Mouse (Mus musculus): ENCODE measurements around the gene Ltk. TPM values are rescaled to one million over a fixed set of nuclear protein-coding genes. Genes with fewer than 3 reads are reported as not detected.
A peak's percentile ranks its signal among the peaks of the same experiment; 100 is the strongest.

The Ltk gene
- polyA plus RNA-seq, 2 experiments: 0.05 to 0.08 TPM

DNA sequence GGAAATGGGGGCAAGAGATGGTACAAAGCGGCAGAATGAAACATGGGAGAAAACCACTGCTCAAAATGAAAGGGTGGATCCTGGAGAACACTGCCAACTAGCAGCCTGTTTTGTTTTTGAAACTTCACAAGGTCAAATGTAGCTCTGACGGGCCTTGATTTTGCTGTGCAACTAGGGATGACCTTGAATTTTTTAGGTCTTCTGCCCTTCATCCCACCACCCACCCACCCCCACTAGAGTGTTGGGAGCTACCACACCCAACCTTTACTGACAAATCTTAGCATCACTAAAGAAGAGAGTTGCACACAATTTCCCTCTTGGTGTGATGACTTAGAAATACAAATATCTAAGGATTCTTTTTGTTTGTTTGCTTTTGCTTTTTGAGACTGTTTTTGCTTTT is 29.8 kb upstream of the Ltk start:
- Histone ChIP-seq H3K27ac (no peak overlapping the region), H3K27me3 (ENCODE audit: control insufficient read depth, insufficient read depth, low read length) (no peaks in the 10 kb centered on the region), H3K4me2 (ENCODE audit: low read depth) (no peak overlapping the region), H3K9ac (replicated peaks) (no peak overlapping the region), H3K4me1 (replicated peaks; ENCODE audit: control insufficient read depth in 2 of 2, insufficient read depth in 2 of 2, low read length in 1 of 2) (peaks cover 11 to 14% of the 10 kb centered on the region in 2 experiments), H3K9me3 (ENCODE audit: control insufficient read depth, low read length) (no peaks in the 10 kb centered on the region), H3K36me3 (replicated peaks; ENCODE audit: control insufficient read depth, insufficient read depth, low read depth) (no peaks in the 10 kb centered on the region), H3K4me3 (ENCODE audit: insufficient read depth in 1 of 2, low read depth in 2 of 2, low read length in 2 of 2) (no peak overlapping the region)
- ATAC-seq (ENCODE audit: insufficient read depth) (no peak), DNase-seq (ENCODE audit: low read depth in 3 of 3, low spot score in 3 of 3) (no peak)
- TF ChIP-seq EP300 (IDR thresholded peaks at IDR 0.05; ENCODE audit: low read depth) (no peak), CTCF (IDR thresholded peaks at IDR 0.05; ENCODE audit: low read depth) (no peak)
- WGBS (ENCODE audit: insufficient replicate concordance): 78% methylated on average over 2 of the region's 2 CpGs

DNA sequence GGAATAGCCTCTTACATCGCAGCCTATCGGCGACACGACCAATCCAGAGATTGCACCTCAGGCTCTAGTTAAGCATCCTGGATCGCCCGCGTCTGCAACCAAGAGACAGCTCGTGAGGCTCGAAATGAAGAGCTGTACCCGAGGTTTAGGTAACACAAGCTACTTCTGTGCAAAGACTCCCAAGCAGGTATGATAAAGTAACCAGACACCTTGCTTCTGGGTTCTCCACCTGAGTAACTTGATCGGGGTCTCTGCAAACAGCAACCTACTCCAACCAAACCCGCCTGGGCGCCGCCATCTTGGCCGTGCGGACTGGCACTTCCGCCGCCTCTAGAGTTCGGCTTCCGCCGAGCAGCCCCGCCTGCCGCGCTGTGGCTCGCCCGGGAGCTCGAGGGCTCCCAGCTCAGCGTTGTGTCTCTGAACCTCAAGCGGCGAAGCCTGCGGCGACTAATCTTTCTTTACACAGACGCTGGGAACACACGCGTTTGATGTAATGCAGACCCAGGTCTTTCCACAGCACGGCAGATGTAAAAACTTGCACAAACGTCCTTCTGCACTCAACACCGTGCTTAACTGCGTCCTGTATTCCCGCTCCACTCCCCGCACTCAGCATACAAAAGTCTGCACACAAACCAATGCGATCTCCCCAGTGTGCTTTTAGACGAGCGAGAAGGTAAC is 27.1 kb upstream of the Ltk start, which contains the start of gene Rpap1:
Gene Rpap1, minus strand, starts transcription at position 332 of the 678 bp plus-strand sequence.
- H3K27ac ChIP-seq: peak within 1 kb of the TSS; percentile 16
- peak within 1 kb of the TSS; percentile 70 to 98 for H3K4me3 ChIP-seq (ENCODE audit: insufficient read depth in 1 of 2, low read depth in 2 of 2, low read length in 2 of 2)
- ATAC-seq (ENCODE audit: insufficient read depth) (peak; percentile 93), DNase-seq (ENCODE audit: low read depth in 3 of 3, low spot score in 3 of 3) (peak; percentile 58 to 61 (median 59))
- no peaks in the 10 kb centered on the region for H3K27me3 ChIP-seq (ENCODE audit: control insufficient read depth, insufficient read depth, low read length)
- TF ChIP-seq EP300 (IDR thresholded peaks at IDR 0.05; ENCODE audit: low read depth) (no peak), CTCF (IDR thresholded peaks at IDR 0.05; ENCODE audit: low read depth) (no peak)
- H3K9me3 ChIP-seq (ENCODE audit: control insufficient read depth, low read length): no peaks in the 10 kb centered on the region
- H3K4me2 ChIP-seq (ENCODE audit: low read depth): peak within 1 kb of the TSS; percentile 98
- no peaks in the 10 kb centered on the region for H3K36me3 ChIP-seq (replicated peaks; ENCODE audit: control insufficient read depth, insufficient read depth, low read depth)
- H3K9ac ChIP-seq (replicated peaks): peak within 1 kb of the TSS; percentile 76
- WGBS (ENCODE audit: insufficient replicate concordance): under 1% methylated on average over 44 of the region's 44 CpGs
- peaks cover 11 to 14% of the 10 kb centered on the region in 2 experiments for H3K4me1 ChIP-seq (replicated peaks; ENCODE audit: control insufficient read depth in 2 of 2, insufficient read depth in 2 of 2, low read length in 1 of 2)

DNA sequence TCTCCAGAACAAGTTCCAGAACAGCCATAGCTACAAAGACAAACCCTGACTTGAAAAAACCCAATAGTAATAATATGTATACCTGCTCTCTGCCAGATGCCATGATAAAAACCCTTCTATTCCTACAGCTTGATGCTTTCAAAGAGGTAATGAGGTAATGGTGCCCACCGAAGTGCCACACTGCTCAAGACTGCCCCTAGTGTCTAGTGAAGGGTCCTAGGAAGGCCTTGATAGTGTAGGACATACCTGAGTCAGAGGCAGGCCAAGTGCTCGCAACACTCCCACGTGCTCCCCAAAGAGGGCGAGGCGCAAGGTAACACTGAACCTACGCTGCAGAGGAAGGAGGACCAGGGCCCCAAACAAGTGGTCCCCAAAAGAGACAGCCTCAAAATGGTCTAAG is 7.0 kb upstream of the Ltk start:
- H3K27ac ChIP-seq: no peak overlapping the region
- no peak overlapping the region for H3K9ac ChIP-seq (replicated peaks)
- no peaks in the 10 kb centered on the region for H3K27me3 ChIP-seq (ENCODE audit: control insufficient read depth, insufficient read depth, low read length)
- ATAC-seq (ENCODE audit: insufficient read depth) (no peak), DNase-seq (ENCODE audit: low read depth in 3 of 3, low spot score in 3 of 3) (no peak)
- H3K36me3 ChIP-seq (replicated peaks; ENCODE audit: control insufficient read depth, insufficient read depth, low read depth): no peaks in the 10 kb centered on the region
- no peaks in the 10 kb centered on the region for H3K4me1 ChIP-seq (replicated peaks; ENCODE audit: control insufficient read depth in 2 of 2, insufficient read depth in 2 of 2, low read length in 1 of 2)
- TF ChIP-seq EP300 (IDR thresholded peaks at IDR 0.05; ENCODE audit: low read depth) (no peak), CTCF (IDR thresholded peaks at IDR 0.05; ENCODE audit: low read depth) (peak; percentile 56)
- H3K9me3 ChIP-seq (ENCODE audit: control insufficient read depth, low read length): no peaks in the 10 kb centered on the region
- 89% methylated on average over 6 of the region's 6 CpGs for WGBS (ENCODE audit: insufficient replicate concordance)
- H3K4me2 ChIP-seq (ENCODE audit: low read depth): no peak overlapping the region
- H3K4me3 ChIP-seq (ENCODE audit: insufficient read depth in 1 of 2, low read depth in 2 of 2, low read length in 2 of 2): no peak overlapping the region

DNA sequence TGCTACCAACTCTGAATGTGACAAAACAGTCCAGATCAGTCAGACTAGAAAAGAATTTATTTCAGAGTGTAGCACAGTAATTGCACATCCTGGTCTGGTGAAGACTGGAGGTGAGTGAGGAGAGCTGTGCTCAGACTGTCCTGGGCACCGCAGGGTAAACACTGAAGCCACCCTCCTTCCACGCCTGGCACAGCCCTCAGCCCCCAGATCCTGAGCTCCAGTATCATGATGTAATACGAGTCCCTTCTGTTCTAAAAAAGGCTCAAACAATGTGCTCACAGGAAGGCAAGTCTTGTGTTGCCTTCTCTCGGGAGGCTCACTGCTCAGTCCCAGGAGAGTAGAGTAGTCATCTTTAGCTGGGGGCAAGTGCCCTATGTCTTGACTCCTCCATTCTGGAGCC is 3.7 kb upstream of the Ltk start:
- TF ChIP-seq EP300 (IDR thresholded peaks at IDR 0.05; ENCODE audit: low read depth) (no peak), CTCF (IDR thresholded peaks at IDR 0.05; ENCODE audit: low read depth) (no peak)
- WGBS (ENCODE audit: insufficient replicate concordance): 71% methylated on average over 4 of the region's 4 CpGs
- Histone ChIP-seq H3K9me3 (ENCODE audit: control insufficient read depth, low read length) (no peaks in the 10 kb centered on the region), H3K27ac (no peak overlapping the region), H3K9ac (replicated peaks) (no peak overlapping the region), H3K27me3 (ENCODE audit: control insufficient read depth, insufficient read depth, low read length) (peaks cover 22% of the 10 kb centered on the region), H3K4me3 (ENCODE audit: insufficient read depth in 1 of 2, low read depth in 2 of 2, low read length in 2 of 2) (no peak overlapping the region), H3K4me2 (ENCODE audit: low read depth) (no peak overlapping the region), H3K4me1 (replicated peaks; ENCODE audit: control insufficient read depth in 2 of 2, insufficient read depth in 2 of 2, low read length in 1 of 2) (no peaks in the 10 kb centered on the region), H3K36me3 (replicated peaks; ENCODE audit: control insufficient read depth, insufficient read depth, low read depth) (no peaks in the 10 kb centered on the region)
- DNase-seq (ENCODE audit: low read depth in 3 of 3, low spot score in 3 of 3): no peak
- no peak for ATAC-seq (ENCODE audit: insufficient read depth)

DNA sequence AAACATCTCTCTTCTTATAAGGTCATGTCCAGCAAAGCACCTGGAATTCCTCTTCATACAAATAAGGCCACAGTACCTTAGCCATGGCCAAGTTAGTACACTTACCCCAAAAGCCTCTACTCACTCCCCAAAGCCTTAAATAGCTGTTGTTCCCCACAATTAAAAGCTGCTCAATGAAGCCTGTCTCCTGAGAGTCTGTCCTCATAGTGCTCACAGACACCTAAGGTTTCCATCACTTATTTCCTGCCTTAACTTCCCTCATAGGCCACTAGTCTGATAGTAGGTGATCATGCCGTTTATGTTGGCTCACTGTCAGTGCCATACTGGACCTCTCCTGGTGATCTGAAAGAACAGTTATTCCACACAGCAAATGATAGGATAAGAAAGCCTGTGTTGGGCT is 2.0 kb upstream of the Ltk start:
- Histone ChIP-seq H3K36me3 (replicated peaks; ENCODE audit: control insufficient read depth, insufficient read depth, low read depth) (no peaks in the 10 kb centered on the region), H3K4me2 (ENCODE audit: low read depth) (no peak overlapping the region), H3K4me3 (ENCODE audit: insufficient read depth in 1 of 2, low read depth in 2 of 2, low read length in 2 of 2) (no peak overlapping the region), H3K4me1 (replicated peaks; ENCODE audit: control insufficient read depth in 2 of 2, insufficient read depth in 2 of 2, low read length in 1 of 2) (no peaks in the 10 kb centered on the region), H3K27ac (no peak overlapping the region), H3K9ac (replicated peaks) (no peak overlapping the region), H3K27me3 (ENCODE audit: control insufficient read depth, insufficient read depth, low read length) (peaks cover 39% of the 10 kb centered on the region), H3K9me3 (ENCODE audit: control insufficient read depth, low read length) (no peaks in the 10 kb centered on the region)
- ATAC-seq (ENCODE audit: insufficient read depth) (no peak), DNase-seq (ENCODE audit: low read depth in 3 of 3, low spot score in 3 of 3) (no peak)
- TF ChIP-seq EP300 (IDR thresholded peaks at IDR 0.05; ENCODE audit: low read depth) (no peak), CTCF (IDR thresholded peaks at IDR 0.05; ENCODE audit: low read depth) (no peak)
- 40% methylated on average over 1 of the region's 1 CpGs for WGBS (ENCODE audit: insufficient replicate concordance)
